ENCODE assay signal across 8 mouse cellular contexts in genomic region chr17:29056699-29057151, GRCm38 (mm10). TPM values are rescaled to one million over a fixed set of nuclear protein-coding genes. Genes with fewer than 3 reads are reported as not detected.
DNase-seq lines count a peak whose midpoint lies in the region; ATAC-seq and TF ChIP-seq lines count a peak whose summit lies in the region.

No protein-coding gene starts in this region.

- no peaks in the 10 kb centered on the region for H3K27me3 ChIP-seq in liver, postnatal 0 days (ENCODE audit: insufficient read depth, low read length)
- H3K27me3 ChIP-seq in liver, embryonic 11.5 days (replicated peaks; ENCODE audit: control insufficient read depth, insufficient read depth, low read length): no peaks in the 10 kb centered on the region
- H3K27me3 ChIP-seq in limb, embryonic 11.5 days (ENCODE audit: control insufficient read depth, insufficient read depth, low read length): no peaks in the 10 kb centered on the region

- TF ChIP-seq EP300 in liver, postnatal 0 days (IDR thresholded peaks at IDR 0.05; ENCODE audit: low read depth): no peak

- peaks cover 31% of the 10 kb centered on the region for H3K4me1 ChIP-seq in liver, postnatal 0 days (ENCODE audit: insufficient read depth)
- H3K4me1 ChIP-seq in liver, embryonic 11.5 days (replicated peaks; ENCODE audit: control insufficient read depth, insufficient read depth, low read length): peaks cover 8% of the 10 kb centered on the region; the same call in 1 of the 2 replicates
- H3K4me1 ChIP-seq in limb, embryonic 11.5 days (ENCODE audit: control insufficient read depth, insufficient read depth, low read length): peaks cover 17% of the 10 kb centered on the region

- TF ChIP-seq CTCF in liver, postnatal 0 days (IDR thresholded peaks at IDR 0.05; ENCODE audit: low read depth): no peak

- no peaks in the 10 kb centered on the region for H3K9me3 ChIP-seq in liver, postnatal 0 days (ENCODE audit: low read length)
- H3K9me3 ChIP-seq in liver, embryonic 11.5 days (ENCODE audit: control insufficient read depth, low read length): no peaks in the 10 kb centered on the region
- no peaks in the 10 kb centered on the region for H3K9me3 ChIP-seq in limb, embryonic 11.5 days (ENCODE audit: control insufficient read depth, low read length)

- H3K9ac ChIP-seq in liver, postnatal 0 days (replicated peaks): no peak overlapping the region
- no peak overlapping the region for H3K9ac ChIP-seq in liver, embryonic 11.5 days (ENCODE audit: low read depth, low read length)
- H3K9ac ChIP-seq in limb, embryonic 11.5 days (ENCODE audit: low read length): 0 out of 2 replicates have a peak overlapping the region, but pooled peaks have one; percentile 43

- H3K4me2 ChIP-seq in liver, postnatal 0 days (ENCODE audit: low read depth, low read length): peak overlapping the region; percentile 2; the same call in 1 of the 2 replicates
- no peak overlapping the region for H3K4me2 ChIP-seq in liver, embryonic 11.5 days
- peak overlapping the region; percentile 24; the same call in 1 of the 2 replicates for H3K4me2 ChIP-seq in limb, embryonic 11.5 days (ENCODE audit: low read depth, severe bottlenecking)

- no peaks in the 10 kb centered on the region for H3K36me3 ChIP-seq in liver, postnatal 0 days (replicated peaks; ENCODE audit: insufficient read depth, low read length)
- H3K36me3 ChIP-seq in liver, embryonic 11.5 days (ENCODE audit: control insufficient read depth, insufficient read depth, low read length): no peaks in the 10 kb centered on the region
- H3K36me3 ChIP-seq in limb, embryonic 11.5 days (ENCODE audit: control insufficient read depth, insufficient read depth, low read length): no peaks in the 10 kb centered on the region

- ATAC-seq in liver, postnatal 0 days: peak; percentile 16; the same call in 1 of the 2 replicates
- ATAC-seq in liver, embryonic 11.5 days (replicated peaks; ENCODE audit: low FRiP score): no peak
- peak; percentile 67; the same call in 1 of the 2 replicates for ATAC-seq in limb, embryonic 11.5 days (ENCODE audit: insufficient number of reproducible peaks, low FRiP score, low TSS enrichment, low read depth)

- H3K27ac ChIP-seq in liver, postnatal 0 days (ENCODE audit: low read depth): 0 out of 2 replicates have a peak overlapping the region, but pooled peaks have one; percentile 18
- no peak overlapping the region; the same call in 1 of the 2 replicates for H3K27ac ChIP-seq in liver, embryonic 11.5 days (ENCODE audit: low read depth, low read length)
- 0 out of 2 replicates have a peak overlapping the region, but pooled peaks have one; percentile 14 for H3K27ac ChIP-seq in limb, embryonic 11.5 days (replicated peaks; ENCODE audit: low read depth, low read length)

- DNase-seq in adrenal gland, postnatal 14 days: peak; percentile 24
- no peak for DNase-seq in adrenal gland, postnatal 10 days
- DNase-seq in liver, postnatal 0 days: no peak
- DNase-seq in liver, embryonic 11.5 days (ENCODE audit: low spot score): no peak
- DNase-seq in limb, embryonic 11.5 days (ENCODE audit: low spot score): peak; percentile 64
- DNase-seq in thymus, postnatal 14 days: peak; percentile 76
- DNase-seq in ovary, postnatal 10 days (ENCODE audit: low spot score): no peak
- no peak for DNase-seq in frontal cortex, postnatal 36 days (ENCODE audit: low spot score in 2 of 2)

- no peak overlapping the region for H3K4me3 ChIP-seq in liver, postnatal 0 days (ENCODE audit: low read depth, low read length)
- no peak overlapping the region for H3K4me3 ChIP-seq in liver, embryonic 11.5 days (ENCODE audit: low read depth, low read length)
- no peak overlapping the region for H3K4me3 ChIP-seq in limb, embryonic 11.5 days (ENCODE audit: low read depth, low read length)

- WGBS in liver, postnatal 0 days (ENCODE audit: insufficient replicate concordance): 6% methylated on average over 8 of the region's 8 CpGs
- WGBS in liver, embryonic 11.5 days: 13% methylated on average over 8 of the region's 8 CpGs
- WGBS in limb, embryonic 11.5 days: 0% methylated on average over 8 of the region's 8 CpGs

RNA-seq across cellular contexts. Expression of gene Srsf3, which starts 24.3 kb away (rescaled TPM):
- total RNA-seq in adrenal gland, postnatal 14 days (2021): 167 and 224 TPM in 2 replicates
- total RNA-seq in adrenal gland, postnatal 10 days (2021): 100 to 1,000 TPM; 144 to 193 TPM
- polyA plus RNA-seq in liver, postnatal 0 days (2015; fragmentation: Nextera tagmentation; extraction: Ambion mirVana): 163 and 166 TPM in 2 replicates
- polyA plus RNA-seq in liver, embryonic 11.5 days (2014; fragmentation: Nextera tagmentation; extraction: Ambion mirVana): 532 and 579 TPM in 2 replicates
- polyA plus RNA-seq in limb, embryonic 11.5 days (2014; fragmentation: Nextera tagmentation; extraction: Ambion mirVana): 872 and 879 TPM in 2 replicates

RNA-seq across cellular contexts. Expression of gene Cdkn1a, which starts 34.1 kb away (rescaled TPM):
- total RNA-seq in adrenal gland, postnatal 14 days (2021): 126 and 202 TPM in 2 replicates
- 100 to 1,000 TPM in 1 of 2 experiments, 10 to 100 TPM in 1; 46.6 to 201 TPM for total RNA-seq in adrenal gland, postnatal 10 days (2021)
- polyA plus RNA-seq in liver, postnatal 0 days (2015; fragmentation: Nextera tagmentation; extraction: Ambion mirVana): 42.4 and 58.1 TPM in 2 replicates
- 12.2 and 13.8 TPM in 2 replicates for polyA plus RNA-seq in liver, embryonic 11.5 days (2014; fragmentation: Nextera tagmentation; extraction: Ambion mirVana)
- polyA plus RNA-seq in limb, embryonic 11.5 days (2014; fragmentation: Nextera tagmentation; extraction: Ambion mirVana): 40.7 and 41.5 TPM in 2 replicates

RNA-seq across cellular contexts. Expression of gene Stk38, which starts 48.9 kb away (rescaled TPM):
- total RNA-seq in adrenal gland, postnatal 14 days (2021): 55.0 and 73.5 TPM in 2 replicates
- total RNA-seq in adrenal gland, postnatal 10 days (2021): 10 to 100 TPM; 55.0 to 76.8 TPM
- polyA plus RNA-seq in liver, postnatal 0 days (2015; fragmentation: Nextera tagmentation; extraction: Ambion mirVana): 32.6 and 34.5 TPM in 2 replicates
- polyA plus RNA-seq in liver, embryonic 11.5 days (2014; fragmentation: Nextera tagmentation; extraction: Ambion mirVana): 83.3 and 90.1 TPM in 2 replicates
- polyA plus RNA-seq in limb, embryonic 11.5 days (2014; fragmentation: Nextera tagmentation; extraction: Ambion mirVana): 125 and 127 TPM in 2 replicates

RNA-seq across cellular contexts. Expression of gene Rab44, which starts 57.2 kb away (rescaled TPM):
- 0.33 and 0.38 TPM in 2 replicates for total RNA-seq in adrenal gland, postnatal 14 days (2021)
- 1 to 10 TPM in 1 of 2 experiments, under 1 TPM in 1; 0.66 to 1.4 TPM for total RNA-seq in adrenal gland, postnatal 10 days (2021)
- 5.4 and 6.3 TPM in 2 replicates for polyA plus RNA-seq in liver, postnatal 0 days (2015; fragmentation: Nextera tagmentation; extraction: Ambion mirVana)
- 4.4 TPM in 2 replicates for polyA plus RNA-seq in liver, embryonic 11.5 days (2014; fragmentation: Nextera tagmentation; extraction: Ambion mirVana)
- 0.16 TPM in 1 of 2 replicates, not detected in the other for polyA plus RNA-seq in limb, embryonic 11.5 days (2014; fragmentation: Nextera tagmentation; extraction: Ambion mirVana)

Comparison
In these comparisons a context has a peak if more than half of its experiments do, and no peak if none do; other contexts are left out.
1. DNase-seq: peak in adrenal gland, postnatal 14 days (single experiment), limb, embryonic 11.5 days (single experiment) and thymus, postnatal 14 days (single experiment); none in adrenal gland, postnatal 10 days (single experiment), liver, postnatal 0 days (single experiment), liver, embryonic 11.5 days (single experiment), ovary, postnatal 10 days (single experiment) and frontal cortex, postnatal 36 days (0 of 2).